Mouse (Mus musculus) testis, adult 2 months (tissue): Measurements from ENCODE around the gene Hoxa7. TPM values are rescaled to one million over a fixed set of nuclear protein-coding genes. Genes with fewer than 3 reads are reported as not detected.

ENCODE experiments used
- H3K27ac ChIP-seq: fragments of 200-500 bp; 2 replicates; pipeline ENCODE4 v1.5.1; 2012; ENCODE audit warnings: low read depth, low read length; ENCODE audit not compliant: control insufficient read depth, insufficient read depth
- H3K27me3 ChIP-seq: fragments of 200-500 bp; 2 replicates; pipeline ENCODE4 v1.6.1; 2012; ENCODE audit warnings: mild to moderate bottlenecking, low read length, moderate library complexity; ENCODE audit not compliant: control insufficient read depth, insufficient read depth
- H3K36me3 ChIP-seq: fragments of 200-500 bp; 2 replicates; pipeline ENCODE4 v1.6.1; 2012; ENCODE audit warnings: mild to moderate bottlenecking, low read length; ENCODE audit not compliant: control insufficient read depth, insufficient read depth
- H3K4me1 ChIP-seq: fragments of 200-500 bp; 2 replicates; pipeline ENCODE4 v1.6.1; 2012; ENCODE audit warnings: low read length; ENCODE audit not compliant: control insufficient read depth, insufficient read depth
- H3K4me3 ChIP-seq: fragments of 200-500 bp; 2 replicates; pipeline ENCODE4 v1.5.1; 2012; ENCODE audit warnings: low read depth, mild to moderate bottlenecking, low read length, moderate library complexity, mixed read lengths; ENCODE audit not compliant: control insufficient read depth
- CTCF ChIP-seq: fragments of 200-500 bp; IDR thresholded peaks from 2 replicates; pipeline ENCODE4 v1.5.1; 2012; ENCODE audit warnings: low read depth, mild to moderate bottlenecking, inconsistent platforms, low read length, moderate library complexity; ENCODE audit not compliant: control insufficient read depth, insufficient read depth, insufficient replicate concordance
- POLR2A ChIP-seq: fragments of 200-500 bp; IDR thresholded peaks from 2 replicates; pipeline ENCODE4 v1.6.1; 2012; ENCODE audit warnings: low read depth, mild to moderate bottlenecking, inconsistent platforms, low read length, moderate library complexity; ENCODE audit not compliant: control insufficient read depth
- polyA plus RNA-seq: library from polyadenylated mRNA; depleted of rRNA; stranded (reverse); fragments of >200 nt; gene quantifications from 2 replicates; pipeline ENCODE4 v1.2.3, GENCODE M21; 2012

The Hoxa7 gene
- polyA plus RNA-seq, 1 experiment, result 0.72 TPM

GRCm38 (mm10) chr6:52235866-52236265 is 14.2 kb upstream of the Hoxa7 start:
- no peak overlapping the region for H3K4me3 ChIP-seq
- H3K4me1 ChIP-seq, result peaks cover 3% of the 10 kb centered on the region
- TF ChIP-seq POLR2A (no peak), CTCF (no peak)
- H3K27ac ChIP-seq, result no peak overlapping the region
- H3K27me3 ChIP-seq, result peaks cover 19% of the 10 kb centered on the region
- no peaks in the 10 kb centered on the region for H3K36me3 ChIP-seq

DNA sequence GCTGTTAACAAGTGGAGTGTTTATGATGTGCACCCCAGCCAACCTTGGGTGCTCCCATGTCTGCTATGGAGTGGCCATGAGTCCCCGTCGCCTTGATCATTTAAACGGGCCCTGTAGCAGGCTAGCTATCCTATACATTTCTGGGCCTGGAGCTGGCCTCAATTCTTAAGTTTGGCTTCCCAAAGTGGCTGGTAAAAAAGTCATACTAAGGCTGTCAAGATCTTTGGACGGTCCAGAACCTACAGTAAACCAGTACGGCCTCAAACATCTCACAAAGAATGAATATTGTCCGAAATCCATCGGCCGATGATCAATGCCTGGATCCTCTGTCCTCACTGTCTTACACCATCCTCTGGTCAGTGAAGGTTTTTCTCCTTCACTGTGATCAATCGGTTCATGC is 13.6 kb upstream of the Hoxa7 start:
- Histone ChIP-seq H3K27me3 (peaks cover 23% of the 10 kb centered on the region), H3K4me3 (no peak overlapping the region), H3K27ac (no peak overlapping the region), H3K36me3 (no peaks in the 10 kb centered on the region), H3K4me1 (peaks cover 3% of the 10 kb centered on the region)
- TF ChIP-seq POLR2A (no peak), CTCF (no peak)

GRCm38 (mm10) chr6:52234428-52235140 is 12.9 kb upstream of the Hoxa7 start:
- H3K4me3 ChIP-seq, result peak overlapping the region; percentile 11; the same call in 1 of the 2 replicates
- H3K27me3 ChIP-seq, result peaks cover 23% of the 10 kb centered on the region
- no peaks in the 10 kb centered on the region for H3K36me3 ChIP-seq
- no peak overlapping the region for H3K27ac ChIP-seq
- no peak for TF ChIP-seq CTCF
- TF ChIP-seq POLR2A, result no peak
- peaks cover 3% of the 10 kb centered on the region for H3K4me1 ChIP-seq

DNA sequence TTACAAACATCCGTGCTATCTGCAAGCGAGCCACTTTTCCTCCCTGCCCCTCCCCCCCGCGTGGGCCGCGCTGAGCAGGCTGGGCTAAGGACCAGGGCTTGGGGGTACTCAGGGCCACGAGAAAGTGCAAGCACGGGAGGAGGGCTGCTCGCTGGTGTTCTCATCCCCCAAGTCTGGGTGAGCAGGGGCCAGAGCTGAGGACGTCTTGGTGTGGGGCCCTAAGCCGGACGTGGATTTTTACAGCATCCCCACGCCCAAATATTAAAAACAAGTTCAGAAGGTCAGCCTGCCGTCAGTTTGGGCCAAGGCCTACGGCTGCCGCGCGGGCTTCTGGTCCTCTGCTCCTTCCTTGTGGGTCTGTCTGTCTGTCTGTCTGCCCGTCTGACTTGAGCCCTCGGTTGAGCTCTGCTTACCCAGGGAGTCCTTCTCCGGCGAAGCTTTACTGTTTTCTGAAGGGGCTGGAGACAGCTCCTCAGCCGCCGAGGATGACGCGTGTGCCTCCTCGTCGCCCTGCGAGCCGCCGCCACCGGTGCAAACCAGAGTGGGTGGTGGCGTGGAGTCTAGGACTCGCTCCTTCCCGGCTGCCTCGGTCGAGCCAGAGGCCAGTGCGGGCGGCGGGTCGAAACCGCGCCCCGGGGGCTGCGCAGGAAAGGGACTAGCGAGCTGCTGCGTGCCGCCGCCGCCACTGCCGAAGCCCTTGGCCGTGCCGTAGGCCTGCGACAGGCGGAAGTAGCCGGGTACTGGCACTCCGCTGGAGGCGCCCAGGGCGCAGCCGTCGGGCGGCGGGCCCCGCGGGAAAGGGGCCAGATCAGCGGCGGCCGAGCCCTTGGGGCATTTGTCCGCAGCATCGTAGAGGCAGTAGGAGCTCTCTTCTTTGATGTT is 12.1 kb upstream of the Hoxa7 start:
- Histone ChIP-seq H3K27me3 (peaks cover 25% of the 10 kb centered on the region), H3K36me3 (no peaks in the 10 kb centered on the region), H3K27ac (no peak overlapping the region), H3K4me1 (peaks cover 5% of the 10 kb centered on the region), H3K4me3 (no peak overlapping the region; the same call in 1 of the 2 replicates)
- no peak for TF ChIP-seq CTCF
- TF ChIP-seq POLR2A, result no peak

- H3K27ac ChIP-seq, result no peak overlapping the region
- no peak overlapping the region for H3K4me3 ChIP-seq
- H3K36me3 ChIP-seq, result no peaks in the 10 kb centered on the region
- peaks cover 25% of the 10 kb centered on the region for H3K27me3 ChIP-seq
- TF ChIP-seq POLR2A (no peak), CTCF (no peak)
- H3K4me1 ChIP-seq, result peaks cover 5% of the 10 kb centered on the region
Observed at GRCm38 (mm10) chr6:52232984-52233545, 11.4 kb upstream of the Hoxa7 start.

DNA sequence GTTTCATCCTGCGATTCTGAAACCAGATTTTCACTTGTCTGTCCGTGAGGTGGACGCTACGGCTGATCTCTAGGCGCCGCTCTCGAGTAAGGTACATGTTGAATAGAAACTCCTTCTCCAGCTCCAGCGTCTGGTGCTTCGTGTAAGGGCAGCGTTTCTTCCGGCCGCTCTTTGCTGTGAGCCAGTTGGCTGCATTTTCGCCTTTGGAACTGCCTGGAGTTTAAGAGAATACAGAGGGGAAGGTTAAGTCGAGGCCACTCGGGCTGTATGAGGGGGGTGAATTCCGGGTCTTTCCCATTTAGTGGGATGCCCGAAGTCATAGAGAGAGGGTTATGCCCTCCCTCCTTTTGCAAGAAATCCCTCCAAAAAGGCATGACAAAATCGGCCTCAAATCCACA is 10.9 kb upstream of the Hoxa7 start:
- no peak for TF ChIP-seq POLR2A
- TF ChIP-seq CTCF, result no peak
- Histone ChIP-seq H3K4me3 (no peak overlapping the region), H3K27me3 (peaks cover 25% of the 10 kb centered on the region), H3K27ac (no peak overlapping the region), H3K4me1 (peaks cover 5% of the 10 kb centered on the region), H3K36me3 (no peaks in the 10 kb centered on the region)
